Mouse (Mus musculus) intestine, embryonic 14.5 days (tissue): ENCODE results near the gene Serinc4. TPM values are rescaled to one million over a fixed set of nuclear protein-coding genes. Genes with fewer than 3 reads are reported as not detected.
A peak's percentile ranks its signal among the peaks of the same experiment; 100 is the strongest.

Source experiments
- ATAC-seq: fragments of 200-750 bp; cut with Nextera tagmentation; replicated peaks from 2 replicates; pipeline ENCODE4 v1.8.0; 2017; ENCODE audit warnings: low read depth, moderate number of reproducible peaks, moderate TSS enrichment, moderate library complexity; ENCODE audit not compliant: low FRiP score, low TSS enrichment
- DNase-seq: peaks from one replicate; pipeline ENCODE4 v3.0.0-alpha.2; 2018; ENCODE audit warnings: low spot score
- H3K27ac ChIP-seq: fragments of 300-500 bp; sonication (generic); 2 replicates; pipeline ENCODE4 v1.5.1; 2014; ENCODE audit warnings: low read depth, mild to moderate bottlenecking, control low read depth
- H3K27me3 ChIP-seq: fragments of 300-500 bp; sonication (generic); replicated peaks from 2 replicates; pipeline ENCODE4 v1.6.1; 2014; ENCODE audit warnings: low read length, control low read depth; ENCODE audit not compliant: control insufficient read depth, insufficient read depth
- H3K36me3 ChIP-seq: fragments of 300-500 bp; sonication (generic); 2 replicates; pipeline ENCODE4 v1.6.1; 2014; ENCODE audit warnings: low read length, control low read depth; ENCODE audit not compliant: control insufficient read depth, insufficient read depth
- H3K4me1 ChIP-seq: fragments of 300-500 bp; sonication (generic); replicated peaks from 2 replicates; pipeline ENCODE4 v1.6.1; 2014; ENCODE audit warnings: low read length, control low read depth, mixed read lengths; ENCODE audit not compliant: control insufficient read depth, insufficient read depth
- H3K4me2 ChIP-seq: fragments of 300-500 bp; sonication (generic); 2 replicates; pipeline ENCODE4 v1.6.1; 2014; ENCODE audit warnings: low read length
- H3K4me3 ChIP-seq: fragments of 300-500 bp; sonication (generic); 2 replicates; pipeline ENCODE4 v1.5.1; 2014; ENCODE audit warnings: low read depth, low read length, control low read depth, mixed read lengths
- H3K9ac ChIP-seq: fragments of 300-500 bp; sonication (generic); 2 replicates; pipeline ENCODE4 v1.6.1; 2014; ENCODE audit warnings: mild to moderate bottlenecking, low read length
- H3K9me3 ChIP-seq: fragments of 300-500 bp; sonication (generic); 2 replicates; pipeline ENCODE4 v1.6.1; 2016; ENCODE audit warnings: low read length, control low read depth; ENCODE audit not compliant: control insufficient read depth
- WGBS: fragments of 180-500 bp; shearing (Covaris S2); extraction: QIAGEN DNeasy Blood & Tissue Kit; methylation state at CpG from one replicate; pipeline ENCODE4 v1.1.7; 2014; 5-methylcytosine and 5-hydroxymethylcytosine counted together
- polyA plus RNA-seq: library from polyadenylated mRNA; unstranded; fragments of >200 nt; fragmentation: Nextera tagmentation; extraction: Ambion mirVana; gene quantifications from 2 replicates; pipeline ENCODE4 v1.2.1, GENCODE M21; 2014

The Serinc4 gene
- polyA plus RNA-seq, 1 experiment from 2014 or later, result 0.26 TPM

DNA sequence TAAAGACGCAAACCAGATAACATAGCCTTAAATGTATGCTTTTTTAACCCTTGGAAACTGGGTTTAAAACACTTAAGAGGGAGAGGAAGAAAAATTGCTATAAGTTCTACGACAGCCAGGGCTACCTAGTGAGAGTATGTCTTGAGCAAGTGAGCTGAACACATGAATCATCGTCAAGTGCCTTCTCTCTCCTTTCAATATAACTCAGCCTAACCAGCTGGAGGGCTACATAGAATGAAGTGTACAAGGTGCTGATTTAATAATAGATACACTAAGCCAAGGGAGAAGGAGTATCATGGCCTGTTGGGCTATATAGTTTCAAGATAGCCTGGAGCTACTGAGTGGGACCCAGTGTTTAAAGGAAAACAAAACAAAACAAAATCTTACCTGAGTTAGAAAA is 38.1 kb downstream of the Serinc4 start:
- H3K9ac ChIP-seq, result no peak overlapping the region
- 86% methylated on average over 3 of the region's 3 CpGs for WGBS
- ATAC-seq (no peak), DNase-seq (no peak)
- no peak overlapping the region for H3K4me3 ChIP-seq
- peaks cover 18% of the 10 kb centered on the region for H3K4me1 ChIP-seq
- H3K27me3 ChIP-seq, result no peaks in the 10 kb centered on the region
- no peaks in the 10 kb centered on the region for H3K9me3 ChIP-seq
- no peak overlapping the region for H3K27ac ChIP-seq
- H3K36me3 ChIP-seq, result peaks cover 58% of the 10 kb centered on the region
- no peak overlapping the region for H3K4me2 ChIP-seq

DNA sequence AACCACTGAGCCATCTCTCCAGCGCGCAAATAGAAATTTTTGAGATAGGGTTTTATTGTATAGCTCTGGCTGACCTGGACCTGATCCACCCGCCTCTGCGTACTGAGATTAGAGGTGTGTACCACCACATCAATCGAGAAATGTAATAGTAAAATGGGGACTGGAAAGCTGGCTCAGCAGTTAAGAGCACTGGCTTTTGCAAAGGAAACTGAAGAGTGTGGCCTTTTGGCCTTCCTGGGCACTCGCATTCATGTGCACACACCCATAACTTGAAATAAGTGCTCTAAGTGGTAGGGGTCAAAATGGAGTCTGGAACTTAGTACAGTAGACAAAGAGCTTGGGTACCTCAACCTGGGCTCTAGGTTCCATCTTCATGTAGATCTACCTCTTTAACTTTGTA is 40.2 kb downstream of the Serinc4 start:
- Histone ChIP-seq H3K36me3 (peaks cover 38% of the 10 kb centered on the region), H3K4me1 (peaks cover 18% of the 10 kb centered on the region), H3K9ac (no peak overlapping the region), H3K4me3 (no peak overlapping the region), H3K27me3 (no peaks in the 10 kb centered on the region), H3K27ac (no peak overlapping the region), H3K9me3 (no peaks in the 10 kb centered on the region), H3K4me2 (peak overlapping the region; percentile 88)
- ATAC-seq, result no peak
- WGBS, result 90% methylated on average over 6 of the region's 6 CpGs
- DNase-seq, result no peak

DNA sequence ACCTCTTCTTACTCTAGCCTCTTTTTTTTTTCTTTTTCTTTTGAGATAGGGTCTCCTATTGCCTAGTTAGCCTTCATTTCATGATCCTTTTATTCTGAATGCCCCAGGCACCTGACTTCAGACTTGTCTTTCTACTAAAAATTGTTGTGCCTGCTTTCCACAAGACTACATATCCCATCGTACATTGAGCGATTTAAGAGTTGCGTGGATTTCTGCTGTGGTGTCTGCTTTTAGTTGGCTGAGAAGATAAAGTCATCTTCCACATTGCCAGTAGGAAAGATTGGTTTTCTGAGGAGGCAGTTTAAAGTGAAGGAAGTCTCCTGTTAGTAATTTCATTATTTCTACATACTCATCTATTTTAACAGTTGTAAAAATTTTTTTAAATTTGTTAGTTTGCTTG is 41.0 kb downstream of the Serinc4 start:
- Histone ChIP-seq H3K27me3 (no peaks in the 10 kb centered on the region), H3K4me1 (peaks cover 18% of the 10 kb centered on the region), H3K27ac (no peak overlapping the region), H3K4me2 (peak overlapping the region; percentile 88), H3K9me3 (no peaks in the 10 kb centered on the region), H3K36me3 (peaks cover 30% of the 10 kb centered on the region), H3K4me3 (peak overlapping the region; percentile 100), H3K9ac (peak overlapping the region; percentile 100)
- no peak for DNase-seq
- ATAC-seq, result no peak
- WGBS, result 76% methylated on average over 3 of the region's 3 CpGs

DNA sequence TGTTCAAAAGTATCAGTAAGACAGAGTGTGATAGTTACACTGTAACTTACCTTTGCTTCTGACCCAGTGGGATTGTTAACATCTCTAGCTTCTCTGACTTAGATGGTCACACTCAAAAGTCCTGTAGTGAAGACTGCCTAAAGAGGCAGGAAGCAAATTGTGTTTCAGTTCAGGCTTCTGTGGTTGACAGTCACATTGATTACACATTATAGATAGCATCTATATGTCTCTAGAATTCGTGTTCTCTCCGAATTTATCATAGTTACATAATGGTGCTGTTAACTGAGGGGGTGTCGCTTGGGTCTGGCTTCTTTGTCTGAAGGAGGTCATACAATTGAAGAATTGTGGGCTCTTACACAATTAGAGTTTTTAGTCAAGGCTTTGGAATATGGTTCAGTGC is 41.5 kb downstream of the Serinc4 start:
- Histone ChIP-seq H3K4me2 (peak overlapping the region; percentile 88), H3K9me3 (no peaks in the 10 kb centered on the region), H3K27ac (no peak overlapping the region), H3K27me3 (no peaks in the 10 kb centered on the region), H3K4me3 (peak overlapping the region; percentile 100), H3K4me1 (peaks cover 18% of the 10 kb centered on the region), H3K36me3 (peaks cover 29% of the 10 kb centered on the region), H3K9ac (peak overlapping the region; percentile 100)
- no peak for ATAC-seq
- 45% methylated on average over 3 of the region's 3 CpGs for WGBS
- DNase-seq, result no peak

DNA sequence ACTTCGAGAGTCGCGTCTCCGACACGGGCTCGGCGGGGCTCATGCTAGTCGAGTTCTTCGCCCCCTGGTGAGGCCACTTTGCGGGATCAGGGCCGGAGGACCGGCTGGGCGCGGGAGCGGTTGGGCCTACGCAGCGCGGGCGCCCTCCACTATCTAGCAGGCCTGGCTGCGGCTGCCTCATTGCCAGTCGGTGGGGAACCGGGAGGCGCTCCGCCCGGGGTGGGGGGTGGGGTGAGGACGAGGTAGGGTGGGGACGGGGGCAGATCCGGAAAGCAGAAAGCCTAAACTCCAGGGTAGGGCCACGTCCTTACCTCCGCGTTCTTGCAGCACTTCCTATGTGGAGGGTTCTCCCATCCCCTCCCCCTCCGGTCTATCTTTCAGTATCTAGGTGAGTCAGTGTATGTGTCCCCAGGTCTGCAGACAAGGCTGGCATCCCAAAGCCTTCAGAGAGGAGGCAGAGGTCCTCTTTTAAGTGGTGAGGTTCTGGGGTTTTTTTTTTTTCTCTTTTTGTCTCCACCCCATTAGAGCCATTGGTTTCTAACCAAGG is 42.4 kb downstream of the Serinc4 start:
- WGBS, result under 1% methylated on average over 32 of the region's 32 CpGs
- DNase-seq, result no peak

DNA sequence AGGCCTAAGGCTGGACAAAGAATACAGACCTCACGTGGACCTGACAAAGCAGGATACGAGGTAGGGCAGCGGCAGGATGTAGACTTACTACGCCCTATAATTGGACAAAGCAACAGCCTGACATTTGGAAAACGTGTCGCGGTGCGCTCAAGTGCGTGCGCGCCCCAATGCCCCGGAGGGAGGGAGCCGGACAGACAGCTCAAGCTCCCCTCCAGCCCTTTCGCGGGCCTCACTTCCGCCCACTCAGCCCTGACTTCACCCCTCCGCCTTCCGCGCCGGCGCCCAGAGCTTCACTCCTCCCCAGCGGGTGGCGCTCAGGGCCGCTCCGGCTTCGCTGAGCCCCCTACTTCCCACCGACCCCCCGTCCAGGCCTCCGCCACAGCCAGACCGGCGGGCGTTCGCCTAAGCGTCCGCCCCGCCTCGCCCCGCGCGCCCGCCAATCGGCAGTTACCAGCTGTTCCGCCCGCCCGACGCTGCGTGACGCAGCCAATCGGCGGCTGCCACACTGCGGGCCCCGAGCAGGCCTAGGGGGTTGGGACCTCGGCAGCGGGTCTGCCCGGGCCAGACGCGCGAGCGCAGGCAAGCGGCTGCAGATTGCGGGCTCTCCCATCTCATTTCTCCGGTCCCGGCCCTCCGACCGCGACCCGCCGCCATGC is 43.1 kb downstream of the Serinc4 start, which contains the start of the genes Pdia3 and Catsper2:
Gene Pdia3 (plus strand): TSS at position 389 of the 656 bp plus-strand sequence.
Gene Catsper2 (minus strand): TSS at position 406 of the 656 bp plus-strand sequence.
- DNase-seq (peak; percentile 95), ATAC-seq (peak; percentile 99)
- under 1% methylated on average over 65 of the region's 68 CpGs for WGBS
- no peaks in the 10 kb centered on the region for H3K9me3 ChIP-seq
- H3K9ac ChIP-seq, result peak within 1 kb of the TSS; percentile 100
- H3K4me2 ChIP-seq, result peak within 1 kb of the TSS; percentile 88
- no peaks in the 10 kb centered on the region for H3K27me3 ChIP-seq
- peaks cover 20% of the 10 kb centered on the region for H3K36me3 ChIP-seq
- H3K27ac ChIP-seq, result peak within 1 kb of the TSS; percentile 99
- H3K4me3 ChIP-seq, result peak within 1 kb of the TSS; percentile 100
- peaks cover 18% of the 10 kb centered on the region for H3K4me1 ChIP-seq

More for the DNA sequence above, 42.4 kb downstream of the Serinc4 start:
- peaks cover 27% of the 10 kb centered on the region for H3K36me3 ChIP-seq
- peak; percentile 62 for ATAC-seq
- H3K4me1 ChIP-seq, result peaks cover 18% of the 10 kb centered on the region
- H3K9ac ChIP-seq, result peak overlapping the region; percentile 100
- no peaks in the 10 kb centered on the region for H3K27me3 ChIP-seq
- peak overlapping the region; percentile 99 for H3K27ac ChIP-seq
- no peaks in the 10 kb centered on the region for H3K9me3 ChIP-seq
- peak overlapping the region; percentile 100 for H3K4me3 ChIP-seq
- peak overlapping the region; percentile 88 for H3K4me2 ChIP-seq

DNA sequence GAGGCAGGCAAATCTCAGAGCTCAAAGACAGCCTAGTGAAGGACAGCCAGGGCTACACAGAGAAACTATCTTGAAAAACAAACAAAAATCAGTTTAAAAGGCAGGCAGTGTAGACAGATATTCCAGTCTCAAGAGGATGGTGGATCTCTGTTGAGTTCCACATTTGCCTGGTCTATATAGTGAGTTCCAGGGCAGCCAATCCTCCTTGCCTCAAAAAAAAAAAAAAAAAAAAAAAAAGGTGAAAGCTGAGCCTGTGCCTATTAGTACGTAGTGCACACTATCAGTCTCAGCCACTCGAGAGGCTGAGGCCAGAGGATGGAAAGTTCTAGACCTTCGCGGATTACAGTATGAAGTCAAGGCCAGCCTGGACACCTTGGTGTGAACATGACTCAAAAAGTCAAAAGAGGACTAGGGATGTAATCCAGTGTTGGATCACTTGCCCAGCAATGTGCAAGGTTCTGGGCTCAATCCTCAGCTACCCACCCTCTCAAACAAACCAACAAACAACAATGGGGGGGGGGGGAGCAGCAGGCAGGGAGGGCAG is 43.7 kb downstream of the Serinc4 start:
- H3K36me3 ChIP-seq, result peaks cover 14% of the 10 kb centered on the region
- peak overlapping the region; percentile 99 for H3K27ac ChIP-seq
- no peaks in the 10 kb centered on the region for H3K9me3 ChIP-seq
- WGBS, result 12% methylated on average over 4 of the region's 4 CpGs
- H3K4me3 ChIP-seq, result peak overlapping the region; percentile 100
- H3K4me1 ChIP-seq, result peaks cover 18% of the 10 kb centered on the region
- ATAC-seq (peak; percentile 0; the same call in 1 of the 2 replicates), DNase-seq (no peak)
- H3K27me3 ChIP-seq, result no peaks in the 10 kb centered on the region
- peak overlapping the region; percentile 88 for H3K4me2 ChIP-seq
- H3K9ac ChIP-seq, result peak overlapping the region; percentile 100

DNA sequence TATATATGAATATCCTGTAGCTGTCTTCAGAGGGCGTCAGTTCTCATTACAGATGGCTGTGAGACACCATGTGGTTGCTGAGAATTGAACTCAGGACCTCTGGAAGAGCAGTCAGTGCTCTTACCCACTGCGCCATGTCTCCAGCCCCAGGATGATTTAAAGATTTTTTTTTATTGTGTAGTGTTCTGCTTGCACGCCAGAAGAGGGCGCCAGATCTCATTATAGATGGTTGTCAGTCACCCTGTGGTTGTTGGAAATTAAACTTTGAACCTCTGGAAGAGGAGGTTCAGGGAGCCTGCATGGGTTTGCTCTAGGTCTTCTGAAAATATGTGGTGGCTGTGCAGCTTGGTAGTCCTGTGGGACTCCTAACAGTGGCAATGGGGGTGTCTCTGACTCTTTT is 48.4 kb downstream of the Serinc4 start:
- 35% methylated on average over 4 of the region's 4 CpGs for WGBS
- Histone ChIP-seq H3K27me3 (no peaks in the 10 kb centered on the region), H3K27ac (no peak overlapping the region), H3K9me3 (no peaks in the 10 kb centered on the region), H3K9ac (no peak overlapping the region), H3K4me2 (no peak overlapping the region), H3K4me3 (no peak overlapping the region), H3K36me3 (no peaks in the 10 kb centered on the region), H3K4me1 (no peaks in the 10 kb centered on the region)
- DNase-seq, result no peak
- ATAC-seq, result no peak
